Mouse (Mus musculus): ENCODE results near the gene Prrg2.

- TF ChIP-seq CTCF (IDR thresholded peaks at IDR 0.05; ENCODE audit: low read depth) (no peak), EP300 (IDR thresholded peaks at IDR 0.05; ENCODE audit: low read depth) (no peak)
Observed at GRCm38 (mm10) chr7:45104941-45105340, 42.5 kb upstream of the Prrg2 start.

Data from liver, postnatal 0 days (tissue).